Mouse (Mus musculus): ENCODE results near the gene Plscr2. TPM values are rescaled to one million over a fixed set of nuclear protein-coding genes. Genes with fewer than 3 reads are reported as not detected.

Gene Plscr2
- polyA plus RNA-seq, 1 experiment from 2014 or later = 0.98 TPM

Small RNAs within 50 kb of the gene (microRNA-seq; reads per million reads assigned to microRNA genes)
- not detected for gene Mir6386

Other genes starting within 250 kb of the Plscr2 start
- gene Plscr5, start 82.7 kb upstream of the Plscr2 start, polyA plus RNA-seq (2014; fragmentation: Nextera tagmentation; extraction: Ambion mirVana) = 0.27 and 0.71 TPM in 2 replicates
- 51.4 and 60.1 TPM in 2 replicates for gene Plscr1, start 25.9 kb upstream of the Plscr2 start, polyA plus RNA-seq (2014; fragmentation: Nextera tagmentation; extraction: Ambion mirVana)
- gene 1700057G04Rik, start 33.8 kb downstream of the Plscr2 start, polyA plus RNA-seq (2014; fragmentation: Nextera tagmentation; extraction: Ambion mirVana) = not detected in 2 replicates
- 12.1 and 13.2 TPM in 2 replicates for gene Plscr4, start 181.8 kb downstream of the Plscr2 start, polyA plus RNA-seq (2014; fragmentation: Nextera tagmentation; extraction: Ambion mirVana)